Mouse (Mus musculus): ENCODE measurements at regions not wholly inside any gene's neighbourhood (a gene's known extent, or its start where the extent isn't known, plus 50 kb on each side); places are given as distances from the start of the nearest gene placed in this dataset.
A peak's percentile ranks its signal among the peaks of the same experiment; 100 is the strongest.

DNA sequence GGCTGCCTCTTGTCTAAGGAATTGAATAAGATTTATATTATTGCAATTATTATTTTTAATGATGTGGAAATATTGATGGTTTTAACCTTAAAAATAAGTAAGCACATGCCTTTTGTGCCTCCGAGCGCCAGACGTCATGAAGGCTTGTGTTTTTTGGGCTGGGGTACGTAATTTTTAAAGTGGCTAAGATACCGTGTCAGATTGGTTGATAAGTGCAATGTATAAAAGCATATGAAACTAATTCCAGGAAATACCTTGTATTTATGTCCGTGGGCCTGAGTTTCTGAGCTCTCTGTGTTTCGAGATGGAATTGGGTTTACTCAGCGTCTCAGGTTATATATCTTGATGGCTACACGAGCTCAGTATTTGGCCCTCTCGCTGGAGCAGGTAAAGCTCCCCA, 414.7 kb downstream of the Med13l start:
- Histone ChIP-seq H3K27me3 (ENCODE audit: control insufficient read depth, insufficient read depth, low read length) (no peaks in the 10 kb centered on the region), H3K27ac (ENCODE audit: low read depth, low read length) (no peak overlapping the region), H3K4me2 (ENCODE audit: low read depth) (no peak overlapping the region), H3K4me1 (ENCODE audit: control insufficient read depth, insufficient read depth, low read length) (no peaks in the 10 kb centered on the region), H3K4me3 (ENCODE audit: low read depth, low read length) (no peak overlapping the region), H3K9me3 (ENCODE audit: control insufficient read depth, low read length) (no peaks in the 10 kb centered on the region), H3K9ac (ENCODE audit: low read length) (no peak overlapping the region), H3K36me3 (ENCODE audit: control insufficient read depth, insufficient read depth, low read length) (no peaks in the 10 kb centered on the region)
- whole genome bisulfite sequencing = 86% methylated on average over 10 of the region's 10 CpGs
- no peak for DNase-seq (ENCODE audit: low spot score)
- ATAC-seq (ENCODE audit: insufficient read depth, low FRiP score, low TSS enrichment) = no peak

DNA sequence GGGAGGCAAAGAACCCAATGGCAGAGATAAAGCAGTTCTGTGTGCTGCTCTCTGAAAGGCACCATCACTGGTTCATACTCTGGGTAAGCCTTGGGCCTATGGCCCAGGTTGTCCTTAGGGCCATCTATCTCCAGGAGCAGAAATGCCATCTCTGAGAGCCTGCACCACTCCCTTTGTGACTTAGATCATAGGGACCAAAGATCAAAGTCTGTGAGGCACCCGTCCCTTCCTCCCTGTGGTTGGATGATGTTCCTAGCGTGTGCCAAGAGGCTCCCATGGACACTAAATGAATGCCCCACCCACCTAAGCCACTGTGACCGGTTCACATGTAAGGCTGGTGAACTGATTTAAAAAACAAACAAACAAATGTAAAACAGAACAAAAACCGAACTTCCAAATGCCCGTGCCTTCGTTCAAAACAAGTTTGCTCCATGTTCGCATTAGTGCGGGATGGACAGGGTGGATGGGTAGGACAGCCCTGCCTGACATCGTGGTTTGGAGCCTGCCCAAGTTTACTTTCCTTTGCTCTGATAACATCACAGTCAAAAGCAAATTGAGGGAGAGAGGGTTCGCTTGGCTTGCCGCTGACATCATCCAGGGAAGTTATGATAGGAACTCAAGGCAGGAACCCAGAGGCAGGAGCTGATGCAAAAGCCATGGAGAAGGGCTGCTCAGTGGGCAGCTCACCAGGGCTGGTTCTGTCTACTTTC, 418.6 kb downstream of the Med13l start:
- DNase-seq (ENCODE audit: low spot score) (no peak), ATAC-seq (ENCODE audit: insufficient read depth, low FRiP score, low TSS enrichment) (no peak)
- H3K9me3 ChIP-seq (ENCODE audit: control insufficient read depth, low read length) = no peaks in the 10 kb centered on the region
- H3K9ac ChIP-seq (ENCODE audit: low read length) = no peak overlapping the region
- H3K27me3 ChIP-seq (ENCODE audit: control insufficient read depth, insufficient read depth, low read length) = no peaks in the 10 kb centered on the region
- 89% methylated on average over 11 of the region's 11 CpGs for WGBS
- H3K36me3 ChIP-seq (ENCODE audit: control insufficient read depth, insufficient read depth, low read length) = no peaks in the 10 kb centered on the region
- no peaks in the 10 kb centered on the region for H3K4me1 ChIP-seq (ENCODE audit: control insufficient read depth, insufficient read depth, low read length)
- H3K27ac ChIP-seq (ENCODE audit: low read depth, low read length) = no peak overlapping the region
- H3K4me3 ChIP-seq (ENCODE audit: low read depth, low read length) = no peak overlapping the region
- no peak overlapping the region for H3K4me2 ChIP-seq (ENCODE audit: low read depth)

DNA sequence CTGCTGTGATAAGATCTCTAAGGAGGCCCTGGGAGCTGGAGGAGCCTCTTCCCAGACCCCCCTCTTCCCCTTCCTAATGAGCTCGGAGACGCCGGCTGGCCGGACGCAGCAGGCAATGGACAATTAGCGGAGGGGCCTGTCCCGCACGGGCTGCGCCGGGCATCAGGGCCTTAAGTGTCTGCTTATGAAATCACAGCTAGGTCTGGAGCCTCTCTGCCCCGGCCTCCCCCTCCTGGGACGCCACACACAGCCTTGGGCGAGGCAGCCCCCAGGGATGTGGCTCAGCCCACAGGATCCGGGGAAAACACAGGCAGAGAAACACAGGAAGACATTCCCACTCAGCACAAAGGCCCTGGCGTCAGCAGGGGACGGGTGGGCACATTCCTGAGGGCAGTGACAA, 420.6 kb downstream of the Med13l start:
- ATAC-seq (ENCODE audit: insufficient read depth, low FRiP score, low TSS enrichment) (no peak), DNase-seq (ENCODE audit: low spot score) (peak; percentile 40)
- H3K9ac ChIP-seq (ENCODE audit: low read length) = no peak overlapping the region
- 39% methylated on average over 16 of the region's 16 CpGs for WGBS
- H3K27me3 ChIP-seq (ENCODE audit: control insufficient read depth, insufficient read depth, low read length) = no peaks in the 10 kb centered on the region
- no peak overlapping the region for H3K27ac ChIP-seq (ENCODE audit: low read depth, low read length)
- H3K4me1 ChIP-seq (ENCODE audit: control insufficient read depth, insufficient read depth, low read length) = no peaks in the 10 kb centered on the region
- no peaks in the 10 kb centered on the region for H3K36me3 ChIP-seq (ENCODE audit: control insufficient read depth, insufficient read depth, low read length)
- H3K4me2 ChIP-seq (ENCODE audit: low read depth) = no peak overlapping the region
- no peak overlapping the region for H3K4me3 ChIP-seq (ENCODE audit: low read depth, low read length)
- no peaks in the 10 kb centered on the region for H3K9me3 ChIP-seq (ENCODE audit: control insufficient read depth, low read length)

DNA sequence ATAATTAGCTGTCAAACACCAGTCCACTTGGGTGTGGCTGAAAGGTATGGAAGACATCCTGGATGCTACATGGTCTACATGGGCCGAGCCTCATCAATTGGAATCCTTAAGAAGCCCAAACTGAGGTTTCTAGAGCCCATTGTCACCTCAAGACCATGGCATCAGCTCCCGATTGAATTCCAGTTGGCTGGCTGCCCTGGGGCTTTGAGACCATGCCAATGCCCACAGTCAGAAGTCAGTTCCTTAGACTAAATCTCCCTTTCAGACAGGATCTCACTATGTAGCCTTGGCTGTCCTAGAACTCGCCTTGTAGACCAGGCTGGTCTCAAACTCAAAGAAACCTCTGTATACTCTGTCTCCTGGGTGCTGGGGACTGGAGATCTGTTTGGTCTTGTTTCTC, 423.8 kb downstream of the Med13l start:
- ATAC-seq (ENCODE audit: insufficient read depth, low FRiP score, low TSS enrichment) = no peak
- Histone ChIP-seq H3K4me3 (ENCODE audit: low read depth, low read length) (no peak overlapping the region), H3K9ac (ENCODE audit: low read length) (no peak overlapping the region), H3K27me3 (ENCODE audit: control insufficient read depth, insufficient read depth, low read length) (no peaks in the 10 kb centered on the region), H3K4me2 (ENCODE audit: low read depth) (no peak overlapping the region), H3K36me3 (ENCODE audit: control insufficient read depth, insufficient read depth, low read length) (no peaks in the 10 kb centered on the region), H3K27ac (ENCODE audit: low read depth, low read length) (no peak overlapping the region), H3K9me3 (ENCODE audit: control insufficient read depth, low read length) (no peaks in the 10 kb centered on the region), H3K4me1 (ENCODE audit: control insufficient read depth, insufficient read depth, low read length) (no peaks in the 10 kb centered on the region)
- DNase-seq (ENCODE audit: low spot score) = no peak
- 90% methylated on average over 3 of the region's 3 CpGs for WGBS

DNA sequence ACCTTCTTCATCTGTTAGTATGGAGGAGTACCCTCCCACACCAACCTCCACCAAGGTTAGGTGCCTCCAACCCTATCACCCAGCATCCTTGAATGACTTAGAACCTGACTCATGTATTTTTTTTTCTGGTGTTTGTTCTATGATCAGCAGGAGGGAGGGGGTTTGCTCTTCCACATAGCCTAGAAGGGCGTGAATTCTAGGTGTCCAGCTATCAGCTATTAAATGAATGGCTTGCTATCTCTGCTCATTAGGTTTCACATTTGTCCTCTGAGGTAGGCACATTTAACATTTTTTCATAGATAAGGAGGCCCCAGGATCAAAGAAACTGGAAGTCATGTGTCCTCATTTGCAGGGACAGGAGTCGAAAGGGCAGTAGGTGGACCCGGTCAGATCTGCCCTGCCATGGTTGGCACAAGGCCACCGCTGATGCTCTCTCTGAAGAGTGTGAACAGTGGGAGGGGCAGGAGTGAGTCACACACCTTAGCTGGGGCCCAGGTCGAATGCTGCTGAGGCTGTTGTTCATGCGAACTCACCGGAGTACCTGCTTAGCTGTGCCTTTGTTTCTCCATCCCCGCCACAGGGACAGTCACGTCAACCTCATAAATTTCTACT, 424.4 kb downstream of the Med13l start:
- Histone ChIP-seq H3K27ac (ENCODE audit: low read depth, low read length) (no peak overlapping the region), H3K4me2 (ENCODE audit: low read depth) (no peak overlapping the region)
- no peak for ATAC-seq (ENCODE audit: insufficient read depth, low FRiP score, low TSS enrichment)

DNA sequence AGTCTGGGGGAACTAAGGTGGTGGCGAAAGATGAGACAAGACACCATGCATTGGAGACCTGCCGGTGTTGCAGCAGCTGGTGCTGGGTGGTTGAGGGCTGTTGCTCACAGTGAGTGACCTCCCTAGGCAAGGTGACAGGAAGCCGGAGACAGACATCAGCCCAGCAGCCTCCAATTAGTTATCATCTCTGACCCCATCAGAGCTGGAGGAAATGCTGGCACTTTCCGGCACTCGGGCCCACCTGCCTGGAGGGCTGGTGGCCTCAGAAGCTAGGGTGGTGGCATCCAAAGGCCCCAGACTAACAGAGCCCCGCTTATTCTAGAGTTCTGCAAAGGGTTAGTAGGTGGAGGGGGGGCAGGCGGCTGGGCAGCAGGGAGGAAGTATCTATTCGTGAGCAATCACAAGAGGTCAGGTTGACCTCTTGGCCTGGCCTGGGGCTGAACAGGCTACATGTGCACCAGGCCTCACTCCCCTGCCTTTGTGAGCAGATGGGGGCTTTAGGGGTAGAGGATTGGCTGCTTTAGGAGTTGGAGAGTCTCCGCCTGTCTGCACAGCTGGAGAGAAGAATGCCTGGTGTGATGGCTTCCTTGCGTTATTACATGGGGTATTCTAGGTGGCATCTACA, 427.0 kb downstream of the Med13l start:
- Histone ChIP-seq H3K27me3 (ENCODE audit: control insufficient read depth, insufficient read depth, low read length) (no peaks in the 10 kb centered on the region), H3K4me1 (ENCODE audit: control insufficient read depth, insufficient read depth, low read length) (no peaks in the 10 kb centered on the region), H3K4me2 (ENCODE audit: low read depth) (no peak overlapping the region), H3K9ac (ENCODE audit: low read length) (no peak overlapping the region), H3K36me3 (ENCODE audit: control insufficient read depth, insufficient read depth, low read length) (no peaks in the 10 kb centered on the region), H3K9me3 (ENCODE audit: control insufficient read depth, low read length) (no peaks in the 10 kb centered on the region), H3K27ac (ENCODE audit: low read depth, low read length) (no peak overlapping the region), H3K4me3 (ENCODE audit: low read depth, low read length) (no peak overlapping the region)
- 65% methylated on average over 10 of the region's 10 CpGs for WGBS
- no peak for DNase-seq (ENCODE audit: low spot score)
- no peak for ATAC-seq (ENCODE audit: insufficient read depth, low FRiP score, low TSS enrichment)

More for the DNA sequence above, 424.4 kb downstream of the Med13l start:
- WGBS = 87% methylated on average over 9 of the region's 9 CpGs
- Histone ChIP-seq H3K4me1 (ENCODE audit: control insufficient read depth, insufficient read depth, low read length) (no peaks in the 10 kb centered on the region), H3K36me3 (ENCODE audit: control insufficient read depth, insufficient read depth, low read length) (no peaks in the 10 kb centered on the region), H3K9me3 (ENCODE audit: control insufficient read depth, low read length) (no peaks in the 10 kb centered on the region), H3K4me3 (ENCODE audit: low read depth, low read length) (no peak overlapping the region), H3K9ac (ENCODE audit: low read length) (no peak overlapping the region), H3K27me3 (ENCODE audit: control insufficient read depth, insufficient read depth, low read length) (no peaks in the 10 kb centered on the region)
- no peak for DNase-seq (ENCODE audit: low spot score)

DNA sequence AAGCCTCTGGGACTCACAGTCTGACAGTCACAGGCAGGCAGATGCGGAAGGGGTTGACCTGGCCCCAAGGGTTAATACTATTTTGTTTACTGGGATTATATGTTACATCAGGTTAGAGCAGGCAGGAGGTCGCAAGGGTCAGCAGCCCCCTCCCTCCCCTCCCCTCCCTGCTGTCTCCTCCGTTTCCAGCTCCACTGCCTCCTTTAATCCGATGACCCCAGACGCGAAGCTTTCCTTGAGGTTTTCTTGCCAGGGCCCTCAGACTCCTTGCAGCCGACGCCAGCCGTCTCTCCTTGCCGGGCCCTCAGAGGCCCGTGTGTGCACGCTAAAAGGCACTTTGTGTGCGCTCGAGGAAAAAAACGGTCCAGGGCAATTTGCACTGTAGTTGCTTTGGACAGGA, 438.6 kb downstream of the Med13l start:
- H3K4me1 ChIP-seq (ENCODE audit: control insufficient read depth, insufficient read depth, low read length) = no peaks in the 10 kb centered on the region
- no peaks in the 10 kb centered on the region for H3K36me3 ChIP-seq (ENCODE audit: control insufficient read depth, insufficient read depth, low read length)
- H3K9me3 ChIP-seq (ENCODE audit: control insufficient read depth, low read length) = no peaks in the 10 kb centered on the region
- 0 out of 2 replicates have a peak overlapping the region, but pooled peaks have one; percentile 6 for H3K4me2 ChIP-seq (ENCODE audit: low read depth)
- ATAC-seq (ENCODE audit: insufficient read depth, low FRiP score, low TSS enrichment) = no peak
- no peak overlapping the region for H3K27ac ChIP-seq (ENCODE audit: low read depth, low read length)
- H3K27me3 ChIP-seq (ENCODE audit: control insufficient read depth, insufficient read depth, low read length) = no peaks in the 10 kb centered on the region
- 12% methylated on average over 15 of the region's 15 CpGs for WGBS
- no peak overlapping the region for H3K9ac ChIP-seq (ENCODE audit: low read length)
- DNase-seq (ENCODE audit: low spot score) = no peak
- H3K4me3 ChIP-seq (ENCODE audit: low read depth, low read length) = no peak overlapping the region

DNA sequence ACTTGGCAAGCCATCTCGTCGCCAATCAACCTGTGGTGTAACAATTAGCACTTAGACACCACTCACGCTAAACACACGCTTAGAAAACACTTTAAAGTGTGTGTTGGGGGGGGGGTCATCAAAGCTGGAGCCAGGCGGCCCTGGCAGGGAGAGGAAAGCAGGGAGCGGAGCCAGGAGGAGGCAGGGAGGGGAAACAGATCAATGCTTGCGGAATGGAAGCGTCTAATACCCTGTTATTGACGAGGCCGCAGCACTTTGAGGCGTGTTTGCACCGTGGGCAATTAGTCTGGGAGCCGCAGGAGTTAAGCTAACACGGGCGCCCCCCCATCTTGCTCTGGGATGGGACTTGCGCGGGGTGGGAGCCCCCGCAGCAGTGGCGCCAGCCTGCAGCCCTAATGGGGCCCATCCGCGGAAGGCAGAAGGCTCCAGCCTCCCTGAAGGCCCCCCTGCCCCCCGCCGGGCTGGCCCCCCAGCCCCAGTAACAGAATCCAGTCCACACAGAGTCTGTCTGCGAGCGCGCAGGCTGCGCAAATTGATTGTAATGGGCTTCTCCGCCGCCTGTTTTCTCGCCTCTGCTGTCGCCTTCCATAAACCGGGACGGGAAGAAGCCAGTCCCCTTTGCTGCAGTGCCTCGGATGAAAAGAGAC, 445.5 kb downstream of the Med13l start:
- ATAC-seq (ENCODE audit: insufficient read depth, low FRiP score, low TSS enrichment) (no peak), DNase-seq (ENCODE audit: low spot score) (no peak)
- Histone ChIP-seq H3K9me3 (ENCODE audit: control insufficient read depth, low read length) (no peaks in the 10 kb centered on the region), H3K4me2 (ENCODE audit: low read depth) (peak overlapping the region; percentile 64), H3K4me3 (ENCODE audit: low read depth, low read length) (peak overlapping the region; percentile 37), H3K9ac (ENCODE audit: low read length) (peak overlapping the region; percentile 55), H3K36me3 (ENCODE audit: control insufficient read depth, insufficient read depth, low read length) (no peaks in the 10 kb centered on the region), H3K27me3 (ENCODE audit: control insufficient read depth, insufficient read depth, low read length) (no peaks in the 10 kb centered on the region), H3K27ac (ENCODE audit: low read depth, low read length) (no peak overlapping the region), H3K4me1 (ENCODE audit: control insufficient read depth, insufficient read depth, low read length) (peaks cover 3% of the 10 kb centered on the region; the same call in 1 of the 2 replicates)
- 2% methylated on average over 34 of the region's 34 CpGs for WGBS

Measured in neural tube, embryonic 11.5 days (tissue).